Mouse (Mus musculus): ENCODE results near the gene Baz2b.

DNA sequence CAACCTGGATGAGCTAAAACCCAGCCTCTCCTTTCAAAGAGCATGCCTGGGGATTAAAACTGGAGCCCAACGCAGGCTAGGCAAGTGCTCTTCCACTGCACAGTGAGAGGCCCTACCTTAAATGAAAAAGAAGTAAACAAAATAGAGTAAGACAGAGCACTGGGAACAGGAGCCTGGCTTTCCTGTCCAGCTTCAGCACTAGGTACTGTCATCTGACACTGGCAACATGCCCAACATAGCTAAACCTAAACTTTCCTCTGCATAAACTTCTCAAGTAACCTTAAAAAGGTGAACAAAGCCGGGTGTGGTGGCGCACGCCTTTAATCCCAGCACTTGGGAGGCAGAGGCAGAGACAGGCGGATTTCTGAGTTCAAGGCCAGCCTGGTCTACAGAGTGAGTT, 180.6 kb downstream of the Baz2b start:
- TF ChIP-seq GATA1 (IDR thresholded peaks at IDR 0.05; ENCODE audit: borderline replicate concordance, low read length) = no peak
- no peak for TF ChIP-seq FLI1 (IDR thresholded peaks at IDR 0.05; ENCODE audit: low read length)

All from megakaryocyte, embryonic 14.5 days (primary cell).